Mouse (Mus musculus) olfactory bulb, adult 2 months (tissue): Measurements from ENCODE around the gene Ninl.

ENCODE experiments used
- CTCF ChIP-seq: fragments of 200-500 bp; IDR thresholded peaks from 2 replicates; pipeline ENCODE4 v1.5.1; 2012; ENCODE audit warnings: low read depth, mild to moderate bottlenecking, low read length, moderate library complexity; ENCODE audit not compliant: insufficient read depth
- POLR2A ChIP-seq: fragments of 200-500 bp; IDR thresholded peaks from 2 replicates; pipeline ENCODE4 v1.6.1; 2012; ENCODE audit warnings: mild to moderate bottlenecking, low read depth, low read length, moderate library complexity; ENCODE audit not compliant: insufficient read depth

DNA sequence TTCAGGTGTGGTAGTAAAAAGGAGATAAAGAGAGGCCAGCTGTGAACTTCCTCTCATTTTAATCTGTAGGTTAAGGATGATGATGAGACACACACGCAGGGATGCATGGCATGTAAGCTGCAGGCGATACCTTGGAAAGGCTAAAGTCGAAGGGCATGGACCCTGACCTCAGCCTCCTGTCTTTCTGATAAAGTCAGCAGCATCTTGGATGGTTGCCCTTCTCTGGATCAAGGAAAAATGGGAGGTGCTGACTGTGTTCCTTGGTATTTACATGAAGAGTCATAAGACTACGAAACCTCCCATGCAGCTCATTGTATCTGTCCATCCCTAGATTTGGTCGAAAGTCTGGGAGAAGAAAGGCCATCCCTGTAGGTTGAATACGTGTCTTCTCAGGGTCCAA is 138.8 kb downstream of the Ninl start:
- no peak for TF ChIP-seq CTCF
- TF ChIP-seq POLR2A = no peak
